Mouse (Mus musculus) CD8-positive naive resting alpha-beta T cell, adult 57 days (primary cell): ENCODE measurements around the gene Smyd1. TPM values are rescaled to one million over a fixed set of nuclear protein-coding genes. Genes with fewer than 3 reads are reported as not detected.

ENCODE experiments used
- total RNA-seq: library from RNA; stranded (reverse); gene quantifications from one replicate; pipeline ENCODE4 v1.2.4, GENCODE M21; 2023

Gene Smyd1
- total RNA-seq, result 1.2 TPM

DNA sequence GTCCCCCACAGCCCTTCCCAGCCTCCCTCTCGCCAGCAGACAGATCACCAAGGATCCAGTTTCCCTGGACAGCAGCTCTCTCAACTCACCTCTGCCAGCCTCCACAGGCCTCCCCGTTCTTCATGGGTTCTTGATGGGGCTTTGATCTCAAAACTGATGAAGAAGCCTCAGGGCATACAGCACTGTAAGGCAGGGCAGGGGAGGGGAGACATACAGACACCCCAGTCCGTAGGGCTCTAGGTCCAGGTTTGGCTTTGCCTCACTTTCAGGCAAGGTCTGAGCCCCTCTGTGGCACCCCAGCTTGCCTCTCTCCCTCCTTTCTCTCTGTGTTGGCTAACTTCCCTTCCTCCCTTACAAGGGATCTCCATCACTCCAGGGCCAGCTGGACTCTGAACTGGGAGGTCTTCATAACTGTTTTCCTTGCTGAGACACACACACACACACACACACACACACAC, at the start of gene Smyd1:
Smyd1 (minus strand) TSS at position 408 of the 458 bp plus-strand sequence.

DNA sequence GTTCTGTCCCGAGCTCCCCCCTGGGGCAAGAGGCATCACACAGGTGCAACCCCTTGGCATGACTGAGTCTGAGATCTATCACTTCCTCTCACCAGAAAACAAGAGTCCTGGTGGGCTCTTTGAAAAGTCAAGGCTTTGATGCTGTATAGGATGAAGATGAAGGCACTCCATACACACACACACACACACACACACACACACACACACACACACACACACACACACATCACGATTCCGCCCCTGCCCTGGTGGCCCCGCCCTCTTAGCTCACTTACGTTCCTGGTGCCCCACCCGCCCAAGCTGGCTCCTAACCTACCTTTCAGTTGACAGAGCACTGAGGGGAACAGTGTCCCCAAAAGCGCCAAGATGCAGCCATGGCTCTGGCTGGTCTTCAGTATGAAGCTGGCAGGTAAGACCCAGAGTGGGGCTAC, 473 bp upstream of the Smyd1 start, which contains the start of gene Cd8b1:
Cd8b1 (plus strand) TSS at position 298 of the 431 bp plus-strand sequence.

DNA sequence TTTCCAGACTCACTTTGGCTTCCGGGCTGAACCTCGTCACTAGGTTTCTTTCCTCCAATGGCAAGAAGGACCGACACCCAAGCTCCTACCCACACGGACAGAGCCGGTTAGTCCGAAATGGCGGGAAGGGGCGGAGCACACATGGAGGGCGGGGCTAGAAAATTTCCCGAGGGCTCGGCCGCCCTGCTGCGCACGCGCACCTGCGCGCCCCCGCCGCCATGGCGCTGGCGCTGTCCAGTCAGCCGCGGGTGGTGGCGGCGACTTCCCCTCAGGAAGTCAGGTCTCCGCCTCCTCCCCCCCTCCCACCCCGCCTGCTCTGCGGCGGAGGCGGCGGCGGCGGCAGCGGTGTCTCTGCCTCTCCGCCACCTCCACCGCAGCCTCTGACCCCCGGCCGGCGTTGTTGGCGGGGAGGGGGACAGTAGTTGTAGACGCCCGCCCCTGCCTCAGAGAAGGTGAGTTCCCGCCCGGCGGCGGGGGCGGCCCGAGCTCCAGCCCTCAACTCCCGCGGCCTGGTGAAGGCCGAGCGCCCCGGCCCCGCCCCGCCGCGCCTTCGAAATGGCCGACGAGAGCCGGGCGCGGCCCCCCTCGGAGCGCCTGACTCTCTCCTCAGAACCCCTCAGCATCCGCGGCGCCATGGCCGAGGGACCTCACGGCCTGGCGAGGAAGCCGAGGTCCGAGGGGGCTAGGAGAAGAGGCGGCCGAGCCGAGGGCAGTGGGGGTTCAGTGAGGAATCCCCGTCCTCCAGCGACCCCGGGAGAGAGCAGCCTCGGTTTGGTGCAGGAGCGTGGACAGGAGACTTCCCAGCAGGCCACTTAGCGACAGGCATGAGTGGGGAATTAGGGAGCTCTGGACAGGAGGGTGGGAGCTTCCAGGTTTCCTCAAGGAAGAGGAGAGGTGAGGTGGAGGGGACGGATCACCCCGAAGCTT, 50.4 kb downstream of the Smyd1 start, which contains the start of gene Krcc1:
Krcc1 (plus strand) TSS at position 289 of the 927 bp plus-strand sequence.

DNA sequence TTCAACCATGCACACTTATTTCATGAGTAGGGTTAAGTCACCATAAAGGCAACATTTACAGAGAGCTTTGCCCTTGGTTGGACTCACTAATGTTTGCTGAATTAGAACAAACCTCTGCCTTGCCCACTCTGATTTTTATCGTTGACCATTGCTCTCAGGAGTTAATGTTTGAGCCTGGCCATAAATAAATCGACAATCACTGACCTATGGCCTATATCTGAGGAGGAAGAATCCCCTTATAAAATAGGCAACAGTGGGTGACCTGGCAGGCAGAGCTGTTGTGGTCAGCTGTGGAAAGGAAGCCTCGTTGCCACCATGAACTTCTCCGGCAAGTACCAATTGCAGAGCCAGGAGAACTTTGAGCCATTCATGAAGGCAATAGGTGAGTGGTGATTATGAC, 122.4 kb downstream of the Smyd1 start, which contains the start of gene Fabp1:
Fabp1 (plus strand) TSS at position 216 of the 400 bp plus-strand sequence.

Other genes starting within 250 kb of the Smyd1 start
- gene Thnsl2, start 177.8 kb downstream of the Smyd1 start, total RNA-seq, result 0.86 TPM
- not detected for gene Fabp1, start 122.4 kb downstream of the Smyd1 start, total RNA-seq
- gene Krcc1, start 50.6 kb downstream of the Smyd1 start, total RNA-seq, result 36.2 TPM
- 734 TPM for gene Cd8b1, start 555 bp upstream of the Smyd1 start, total RNA-seq
- gene Cd8a, start 51.2 kb upstream of the Smyd1 start, total RNA-seq, result 666 TPM
- gene Rmnd5a, start 118.4 kb upstream of the Smyd1 start, total RNA-seq, result 85.6 TPM
- 40.0 TPM for gene Rnf103, start 171.7 kb upstream of the Smyd1 start, total RNA-seq
- 44.9 TPM for gene Chmp3, start 221.6 kb upstream of the Smyd1 start, total RNA-seq